Comparison of ENCODE assay signal across 19 mouse cellular contexts in genomic region chr2:105380757-105381319, GRCm38 (mm10).
"Had no signal": no experiment of that assay in that cellular context is flagged by ENCODE, and none has a peak within 500 bp of the region (broad histone marks: within the 10 kb centered on the region; RNA-seq: fewer than 3 reads in every experiment).

No protein-coding gene starts in this region.

- H3K27ac ChIP-seq: layer of hippocampus, adult 2 months; liver, embryonic 13.5 days; macrophage; neural tube, embryonic 12.5 days; neural tube, embryonic 15.5 days; stomach, postnatal 0 days had no signal

- H3K4me2 ChIP-seq: liver, embryonic 13.5 days; lung, embryonic 14.5 days; neural tube, embryonic 12.5 days; neural tube, embryonic 15.5 days had no signal

- H3K27me3 ChIP-seq: liver, embryonic 13.5 days; neural tube, embryonic 12.5 days; neural tube, embryonic 15.5 days had no signal

- H3K9ac ChIP-seq: liver, embryonic 13.5 days; lung, embryonic 14.5 days; neural tube, embryonic 12.5 days; neural tube, embryonic 15.5 days had no signal

- H3K9me3 ChIP-seq: liver, embryonic 13.5 days; neural tube, embryonic 12.5 days; neural tube, embryonic 15.5 days had no signal

- ATAC-seq: intestine, embryonic 16.5 days; lung, postnatal 0 days had no signal

- H3K4me3 ChIP-seq: layer of hippocampus, adult 2 months; liver, embryonic 13.5 days; neural tube, embryonic 12.5 days; neural tube, embryonic 15.5 days had no signal

- DNase-seq: kidney, adult 18-20 months; kidney, adult 9 months; kidney, postnatal 25 days; layer of hippocampus, adult 9-11 months; liver, embryonic 13.5 days; lung, embryonic 14.5 days; midbrain, embryonic 14.5 days; right cerebral cortex, adult 18-20 months; right cerebral cortex, postnatal 14 days; right cerebral cortex, postnatal 4 days; thymus, adult 2 months; thymus, postnatal 25 days had no signal

- H3K4me1 ChIP-seq: neural tube, embryonic 12.5 days had no signal
